Mouse (Mus musculus) adrenal gland, postnatal 14 days (tissue): ENCODE measurements around the gene Abtb2. TPM values are rescaled to one million over a fixed set of nuclear protein-coding genes. Genes with fewer than 3 reads are reported as not detected.

Experiments used
- DNase-seq: peaks from one replicate; pipeline ENCODE4 v3.0.0; 2021; ENCODE audit warnings: mixed read lengths
- total RNA-seq: library from RNA; stranded (reverse); gene quantifications from 2 replicates; pipeline ENCODE4 v1.2.3, GENCODE M21; 2021

Abtb2 gene
- total RNA-seq, 1 experiment from 2014 or later = 17.0 TPM

DNA sequence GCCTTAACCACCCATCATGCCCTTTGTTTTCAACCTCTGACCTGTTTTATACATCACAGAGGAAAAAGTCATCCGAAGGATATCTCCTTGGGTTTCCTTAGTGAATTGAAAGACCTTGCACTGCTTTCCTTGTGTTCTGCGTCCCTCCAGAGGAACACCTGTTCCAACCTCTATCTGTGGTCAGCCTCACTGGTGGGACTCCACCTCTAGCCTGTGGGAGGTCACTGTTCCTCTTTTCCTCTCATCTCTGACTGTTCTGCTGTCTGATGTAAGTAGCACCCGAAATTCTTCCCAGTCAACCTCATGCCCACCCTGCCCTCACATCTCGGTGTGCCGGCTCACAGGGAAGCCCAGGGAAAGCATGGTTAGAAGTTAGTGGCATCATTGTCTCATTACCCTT, 48.9 kb downstream of the Abtb2 start:
- no peak for DNase-seq

DNA sequence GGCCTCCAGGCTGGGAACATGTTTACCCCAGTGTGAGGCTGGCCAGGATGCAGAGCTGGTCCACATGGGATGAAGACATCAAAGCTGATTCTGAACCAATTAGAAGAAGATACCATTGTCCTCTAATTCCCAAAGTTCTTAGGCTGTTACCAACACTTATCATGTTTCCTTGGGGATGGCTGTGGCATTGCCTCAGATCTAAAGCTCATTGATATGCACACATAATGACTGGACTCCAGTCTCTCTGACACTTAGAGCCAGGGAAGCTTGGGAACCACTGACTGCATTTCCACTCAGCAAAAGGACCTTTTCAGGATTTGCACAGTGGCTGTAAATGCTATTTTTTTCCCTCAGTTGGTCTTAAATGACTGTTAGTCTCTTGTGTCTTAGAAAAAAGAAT, 52.3 kb downstream of the Abtb2 start:
- DNase-seq = no peak

DNA sequence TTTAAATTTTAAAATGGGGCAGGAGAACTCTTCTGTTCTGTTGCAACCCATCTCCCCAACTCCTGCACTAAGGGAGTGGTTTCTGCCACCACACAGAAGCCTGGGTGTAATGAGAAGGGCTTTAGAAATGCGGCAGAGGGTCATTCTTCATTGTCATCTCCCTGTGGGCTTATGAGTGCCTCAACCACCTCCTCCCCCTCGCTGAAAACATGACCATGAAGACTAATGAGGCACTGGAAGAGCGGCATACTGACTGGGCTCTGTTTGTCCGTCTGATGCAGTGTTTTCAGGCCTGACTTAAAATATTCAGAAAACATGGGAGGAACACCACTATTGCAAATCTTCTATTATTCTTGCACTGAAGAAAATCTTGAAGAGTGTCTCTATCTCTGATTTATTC, 56.8 kb downstream of the Abtb2 start:
- no peak for DNase-seq

DNA sequence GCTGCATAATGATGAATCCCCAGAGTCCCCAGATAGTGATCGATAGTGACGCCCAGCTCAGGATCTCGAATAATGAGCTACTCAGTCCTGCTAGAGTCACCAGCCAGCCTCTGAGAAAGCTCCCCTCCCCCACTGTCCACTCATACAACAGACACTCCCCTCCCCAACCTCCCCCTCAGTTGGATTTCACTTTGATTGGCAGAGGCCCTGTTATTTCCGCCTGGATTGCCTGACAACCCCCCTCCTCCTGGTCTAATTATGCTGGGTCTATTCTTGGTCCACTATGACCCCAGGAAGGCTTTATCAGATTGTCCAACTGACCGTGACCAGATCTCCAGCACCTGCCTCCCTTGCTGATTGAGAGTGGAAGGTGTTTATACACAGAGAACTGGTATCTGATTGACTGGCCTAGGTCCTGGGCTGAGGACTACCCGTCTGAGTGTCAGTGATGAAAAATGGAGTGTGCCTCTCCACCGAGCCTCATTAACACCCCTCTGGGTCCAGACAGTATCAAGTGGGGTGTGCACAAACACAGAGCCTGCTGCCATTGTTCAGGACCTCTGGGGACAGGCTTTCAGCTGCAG, 59.3 kb downstream of the Abtb2 start:
- no peak for DNase-seq

DNA sequence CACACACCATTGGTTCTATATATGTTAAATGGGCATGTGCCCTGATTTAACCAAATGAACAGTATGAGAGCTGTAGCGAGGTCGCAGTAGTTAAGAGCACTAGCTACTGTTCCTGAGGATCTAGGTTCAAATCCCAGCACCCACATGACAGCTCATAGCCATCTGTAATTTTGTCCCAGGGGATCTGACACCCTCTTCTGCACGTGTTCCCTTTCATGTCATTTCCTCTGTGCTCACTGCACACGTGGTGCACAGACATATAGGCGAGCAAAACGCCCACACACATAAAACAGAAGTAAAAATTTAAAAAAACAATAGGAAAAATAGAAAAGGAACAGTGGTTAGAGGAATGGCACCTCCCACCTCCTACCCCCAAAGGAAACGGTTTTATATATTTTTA, 61.0 kb downstream of the Abtb2 start:
- no peak for DNase-seq

DNA sequence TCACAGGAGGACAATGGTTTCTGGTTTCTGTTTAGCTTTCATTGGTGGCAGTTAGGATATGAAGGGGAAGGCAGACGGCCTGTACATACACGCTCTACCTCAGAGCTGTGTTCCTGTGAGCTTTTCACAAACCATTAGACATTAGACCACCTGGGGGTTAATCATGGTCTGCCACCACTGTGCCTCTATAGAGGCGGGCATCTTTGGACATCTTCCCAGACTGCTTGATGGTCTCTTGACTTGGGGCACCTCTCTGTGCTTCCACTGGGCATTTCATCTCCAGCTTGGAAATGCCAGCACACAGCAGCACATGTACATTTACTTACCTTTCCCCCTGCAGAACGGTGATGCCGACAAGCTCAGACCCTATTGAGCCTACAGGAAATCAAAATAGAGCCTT, 63.8 kb downstream of the Abtb2 start:
- no peak for DNase-seq

DNA sequence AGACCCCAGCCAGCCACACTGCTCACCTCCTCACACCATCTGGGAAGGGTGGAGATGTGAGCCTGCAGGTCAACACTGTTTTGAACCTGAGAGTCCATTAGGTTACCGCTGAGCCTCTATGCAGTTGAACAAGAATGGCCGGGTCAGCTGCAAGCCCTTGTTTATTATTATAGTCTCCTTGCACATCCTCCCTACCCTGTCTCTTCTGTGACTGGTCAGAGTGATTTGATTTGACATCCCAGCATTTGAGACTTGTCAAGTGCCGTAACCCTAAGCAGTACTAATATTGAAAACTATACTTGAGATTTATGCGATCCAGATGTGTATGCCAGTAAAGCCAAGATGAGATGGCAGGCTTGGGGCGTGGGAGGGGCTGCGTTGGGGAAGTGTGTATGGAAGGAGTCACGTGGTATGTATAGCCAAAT, 65.2 kb downstream of the Abtb2 start:
- DNase-seq = no peak

DNA sequence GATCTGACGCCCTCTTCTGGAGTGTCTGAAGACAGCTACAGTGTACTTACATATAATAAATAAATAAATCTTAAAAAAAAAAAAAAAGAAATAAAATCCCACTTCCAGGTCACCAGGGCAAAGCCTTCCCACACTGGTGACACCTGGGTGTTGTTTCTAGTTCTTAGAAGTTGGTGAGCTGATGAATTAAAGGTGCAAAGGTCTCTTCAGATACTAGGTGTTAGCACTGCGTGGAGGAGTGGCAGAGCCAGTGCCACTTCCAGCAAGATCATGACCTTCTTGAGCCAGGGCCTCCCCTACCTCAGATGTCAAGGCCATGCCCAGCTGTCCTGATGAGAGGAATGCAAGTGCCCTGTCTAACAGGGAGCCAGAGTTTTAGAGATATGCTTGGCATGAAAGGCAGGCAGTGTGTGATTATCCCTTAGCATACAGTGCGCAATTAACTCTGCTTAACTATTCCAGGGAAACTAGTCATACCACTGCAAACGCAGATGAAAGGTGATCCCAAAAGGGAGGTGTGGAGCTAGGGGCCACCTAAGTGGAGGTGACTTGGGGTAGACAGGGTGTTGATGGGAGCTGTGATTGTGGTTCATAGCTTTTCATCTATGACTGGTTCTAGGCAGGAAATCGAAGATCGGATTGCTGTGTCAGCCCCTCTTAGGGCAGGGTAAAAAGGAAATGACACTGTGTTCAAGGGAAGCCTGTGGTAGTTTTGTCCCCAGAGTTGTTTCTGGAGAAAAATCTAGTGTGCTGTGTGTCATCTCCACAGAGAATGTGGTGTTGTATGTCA, 66.2 kb downstream of the Abtb2 start:
- no peak for DNase-seq

DNA sequence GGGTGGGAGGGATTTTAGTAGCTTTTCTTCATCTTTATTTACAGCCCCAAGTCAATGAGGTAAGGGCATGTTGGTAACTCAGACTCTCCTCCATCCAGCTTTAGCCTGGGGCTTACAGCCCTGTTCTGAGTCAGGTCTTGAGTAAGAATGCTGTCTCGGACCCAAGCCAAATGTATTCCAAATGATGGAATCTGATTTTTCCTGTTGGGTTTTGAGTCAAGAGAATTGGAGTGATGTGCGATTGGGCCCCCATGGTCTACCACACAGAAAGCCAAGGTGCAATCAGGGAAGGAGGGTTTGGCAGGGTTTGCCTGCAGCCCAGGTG, 66.8 kb downstream of the Abtb2 start:
- no peak for DNase-seq

DNA sequence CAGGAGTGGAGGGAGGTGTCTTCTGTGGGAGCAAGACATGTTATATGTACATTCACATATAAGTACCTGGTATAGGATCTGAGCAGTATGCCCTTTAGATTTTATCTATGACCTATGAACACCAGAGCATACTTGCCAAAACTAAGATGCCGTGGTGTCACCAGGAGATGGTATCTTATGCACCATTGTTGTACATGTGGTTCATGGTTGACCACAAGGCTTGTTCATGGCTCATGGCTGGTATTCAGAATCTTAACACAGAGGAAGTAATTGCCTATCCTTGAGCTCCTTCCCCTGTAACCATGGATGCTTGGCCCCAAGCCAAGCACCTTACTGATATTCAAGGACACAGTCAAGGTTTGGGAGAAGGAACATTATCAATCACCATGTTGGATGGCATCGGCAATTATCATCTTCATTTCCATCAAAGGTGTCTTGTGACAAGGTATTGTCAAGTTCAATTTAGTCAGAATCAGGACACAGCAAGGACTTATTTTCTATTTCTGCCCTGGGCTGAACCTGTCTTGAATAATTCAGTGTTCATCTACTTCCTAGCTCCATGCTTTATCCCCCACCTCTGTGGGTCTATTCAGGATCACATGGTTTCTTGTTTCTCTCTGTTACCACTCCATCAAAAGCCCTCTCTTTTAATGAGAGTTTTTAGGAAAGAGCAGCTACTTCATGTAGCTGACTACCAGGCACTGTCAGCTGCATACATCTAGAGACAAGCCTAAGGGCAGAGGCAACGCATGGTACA, 69.8 kb downstream of the Abtb2 start:
- no peak for DNase-seq

DNA sequence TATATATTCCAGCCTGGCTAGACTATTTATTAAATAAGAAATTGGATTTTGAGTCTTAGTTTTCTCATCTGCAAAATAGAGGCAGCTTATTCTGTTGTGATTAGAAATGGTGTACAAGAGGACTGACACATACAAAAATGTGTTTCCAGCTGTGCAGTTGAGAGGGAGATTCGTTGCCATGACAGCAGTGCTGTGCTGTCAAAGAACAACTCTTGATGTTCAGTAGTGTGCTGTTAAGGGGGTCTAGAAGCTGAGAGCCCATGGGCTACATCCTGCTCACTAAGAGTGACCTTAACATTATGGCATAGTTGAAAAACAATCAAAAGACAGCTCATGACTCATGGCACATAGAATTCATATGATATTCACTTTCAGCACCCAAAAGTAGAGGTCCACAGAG, 71.3 kb downstream of the Abtb2 start:
- no peak for DNase-seq

DNA sequence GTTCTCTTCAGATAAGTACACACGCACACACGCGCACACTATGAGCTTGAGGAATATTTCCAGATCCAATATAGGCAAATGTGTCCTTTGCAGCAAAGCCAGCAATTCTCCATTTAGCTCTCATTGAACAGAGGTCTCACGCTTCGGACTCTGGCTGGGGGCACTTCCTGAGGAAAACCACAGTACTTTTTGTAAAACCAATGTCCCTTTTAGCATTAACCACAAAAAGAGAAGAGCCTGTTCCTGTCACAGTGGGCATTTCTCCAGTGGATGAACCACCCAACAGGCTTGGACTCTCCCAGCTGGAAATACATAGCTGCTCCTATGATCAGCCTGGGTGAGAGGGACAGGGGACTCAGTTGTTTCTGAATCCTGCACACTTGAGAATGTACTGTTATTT, 71.8 kb downstream of the Abtb2 start:
- DNase-seq = no peak

DNA sequence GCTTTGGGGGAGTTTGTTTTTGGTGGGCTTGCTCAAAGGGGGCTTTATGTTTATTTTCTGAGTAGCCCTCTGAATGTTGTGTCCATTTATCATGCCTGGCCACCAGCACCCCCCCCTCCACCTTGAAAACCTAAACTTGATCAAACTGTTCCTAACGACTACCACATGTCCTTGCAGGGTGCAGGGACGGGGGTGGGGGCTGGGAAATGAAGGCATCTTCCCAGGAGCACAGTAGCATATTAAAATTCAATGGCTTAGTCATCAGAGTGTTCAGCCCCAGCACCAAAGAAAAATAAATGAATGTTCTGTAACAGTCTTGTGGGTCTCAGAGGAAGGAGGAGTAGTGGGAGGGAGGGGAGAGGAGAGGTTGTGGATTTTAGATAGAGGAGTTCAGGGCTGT, 73.6 kb downstream of the Abtb2 start:
- DNase-seq = no peak

DNA sequence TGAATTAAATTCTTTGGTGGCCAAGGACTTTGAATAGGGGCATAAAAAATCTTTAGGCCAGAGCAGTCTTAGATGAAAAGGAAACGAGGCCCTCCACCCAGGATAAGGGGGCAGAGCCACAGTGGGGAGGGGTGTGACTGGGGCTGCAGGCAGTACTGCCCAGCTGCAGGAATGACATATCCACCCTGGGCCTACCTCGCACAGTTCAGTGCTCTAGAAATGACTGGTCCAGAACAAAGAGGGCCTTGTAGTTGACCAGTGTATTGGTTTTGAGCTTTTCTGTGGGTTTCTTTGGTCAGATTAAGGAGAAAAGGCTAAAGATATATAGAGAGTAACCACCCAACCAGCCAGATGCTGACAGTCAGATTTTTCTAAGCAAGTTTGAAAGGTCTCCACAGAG, 74.8 kb downstream of the Abtb2 start:
- no peak for DNase-seq

DNA sequence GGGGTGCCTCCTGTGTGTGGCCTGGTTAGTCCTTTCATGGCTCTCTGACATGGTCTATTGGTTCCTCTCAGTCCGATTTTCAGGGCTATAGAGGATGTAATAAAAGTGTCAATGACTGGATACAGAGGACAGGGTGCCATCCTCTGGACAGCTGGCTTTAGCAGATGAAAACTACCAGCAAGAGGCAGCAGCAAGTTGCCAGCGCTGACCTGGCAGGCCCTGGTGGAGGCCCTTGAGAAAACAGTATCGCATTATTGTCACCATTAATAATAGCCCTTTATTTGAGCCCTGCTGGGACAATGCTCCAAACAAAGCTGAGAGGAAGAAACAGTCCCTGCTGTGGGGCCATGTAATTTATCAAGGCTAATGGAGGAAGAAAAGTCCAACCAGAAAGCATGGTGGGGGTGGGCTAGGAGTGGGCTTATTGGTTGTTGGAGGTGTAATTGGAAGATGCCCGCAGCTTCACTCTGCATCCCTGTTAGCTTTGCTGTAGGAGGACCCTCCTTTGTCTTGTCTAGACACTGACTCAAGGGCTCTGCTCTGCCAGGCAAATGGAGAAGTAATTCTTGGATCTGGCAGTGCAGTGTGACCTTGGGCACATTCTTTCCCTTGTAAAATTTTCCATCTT, 77.6 kb downstream of the Abtb2 start:
- peak; percentile 44 for DNase-seq

DNA sequence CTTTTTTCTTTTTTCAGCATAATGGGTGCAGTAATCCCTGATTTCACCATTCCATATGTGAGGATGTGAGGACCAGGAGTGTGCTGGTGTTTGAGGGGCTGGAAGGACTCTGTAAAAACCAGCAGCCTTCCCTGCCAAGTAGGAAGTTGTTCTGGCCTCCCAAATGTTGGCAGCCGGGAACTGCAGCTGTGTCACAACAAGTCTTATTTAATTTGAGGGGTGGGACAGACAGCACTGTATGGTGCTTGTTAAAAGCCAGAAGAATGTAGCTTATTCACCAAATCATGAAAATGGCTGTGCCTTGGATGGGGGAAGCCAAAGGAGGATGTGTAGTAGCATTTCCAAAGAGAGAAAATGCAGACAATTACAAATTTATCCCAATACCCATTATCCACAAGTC, 78.3 kb downstream of the Abtb2 start:
- DNase-seq = no peak

DNA sequence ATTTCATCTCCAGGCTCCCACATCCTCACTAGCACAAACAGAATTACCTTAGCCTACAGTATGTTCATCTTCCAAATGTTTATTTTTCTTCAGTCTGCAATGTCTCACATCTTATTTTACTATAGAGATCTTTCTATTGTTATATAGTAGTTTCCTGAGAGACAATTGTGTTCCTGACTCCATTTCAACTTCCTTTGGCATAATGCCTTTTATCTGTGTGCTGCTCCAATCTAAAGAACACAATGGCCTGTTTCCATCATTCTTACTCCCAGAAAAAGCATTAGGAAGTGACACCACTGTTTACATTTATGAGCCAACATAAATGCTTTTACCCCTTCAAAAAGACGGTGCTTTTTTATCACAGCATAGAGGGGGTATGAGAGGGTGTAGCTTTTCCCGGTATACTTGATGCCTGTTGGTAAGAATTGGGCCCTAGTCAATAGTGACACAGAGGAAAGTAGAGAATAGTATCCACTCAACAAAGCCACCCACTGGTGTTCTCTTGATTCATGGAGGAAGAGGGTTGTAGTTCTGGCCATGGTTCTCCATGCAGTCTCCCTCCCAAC, 84.3 kb downstream of the Abtb2 start:
- DNase-seq = no peak

DNA sequence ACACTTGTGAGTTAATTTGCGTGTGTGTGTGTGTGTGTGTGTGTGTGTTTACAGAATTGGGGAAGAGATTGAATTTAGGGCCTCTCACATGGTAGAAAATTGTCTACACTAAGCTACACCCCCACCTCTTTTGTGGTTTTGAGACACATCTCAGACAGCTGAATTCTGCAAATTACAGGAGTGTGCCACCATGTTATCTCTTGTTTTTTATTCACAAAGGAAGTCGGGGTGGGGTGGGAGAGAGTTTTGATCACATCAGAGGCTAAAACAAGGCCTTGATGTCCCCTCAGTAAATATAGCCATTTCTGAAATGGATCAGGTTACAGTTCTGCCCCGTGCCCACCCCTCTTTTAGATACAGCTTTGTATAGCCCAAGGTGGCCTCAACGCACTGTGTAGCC, 86.0 kb downstream of the Abtb2 start:
- DNase-seq = no peak

DNA sequence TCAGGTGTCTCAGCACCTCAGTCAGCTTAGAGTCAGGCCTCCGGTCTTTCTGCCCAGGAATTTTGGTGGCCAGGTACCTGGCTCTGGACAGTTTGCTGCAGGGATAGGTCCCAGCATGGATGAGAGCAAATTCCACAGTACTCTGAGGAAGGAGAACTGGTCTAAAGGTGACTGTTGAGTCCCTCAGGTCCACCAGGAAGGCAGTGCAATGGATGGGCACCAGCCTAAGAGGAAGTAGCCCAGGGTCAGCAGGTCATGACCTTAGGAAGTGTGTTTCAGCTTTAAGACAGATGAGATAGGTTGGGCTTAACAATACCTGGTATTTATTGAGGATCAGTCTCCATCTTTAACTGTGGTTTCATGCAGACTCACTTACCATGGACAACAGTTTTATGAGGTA, 88.9 kb downstream of the Abtb2 start:
- DNase-seq = no peak

DNA sequence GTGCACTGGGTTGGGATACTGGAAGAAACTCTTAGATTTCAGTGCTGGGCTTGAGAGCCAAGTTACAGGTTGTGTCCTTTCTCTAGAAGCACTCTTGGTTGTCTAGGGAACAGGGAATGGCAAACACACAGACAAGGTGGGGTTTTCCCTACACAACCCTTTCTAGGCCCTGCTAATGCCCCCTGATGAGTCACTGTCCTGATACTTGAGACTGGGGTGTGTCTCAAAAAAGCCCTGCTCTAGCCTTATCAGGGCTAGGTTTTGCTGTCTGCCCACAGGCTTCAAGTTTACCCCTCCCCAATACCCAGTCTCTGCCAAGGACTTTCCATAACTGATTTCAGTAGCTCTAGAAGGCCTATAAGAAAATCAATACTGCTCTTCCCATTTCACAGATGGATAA, 89.9 kb downstream of the Abtb2 start:
- DNase-seq = no peak

DNA sequence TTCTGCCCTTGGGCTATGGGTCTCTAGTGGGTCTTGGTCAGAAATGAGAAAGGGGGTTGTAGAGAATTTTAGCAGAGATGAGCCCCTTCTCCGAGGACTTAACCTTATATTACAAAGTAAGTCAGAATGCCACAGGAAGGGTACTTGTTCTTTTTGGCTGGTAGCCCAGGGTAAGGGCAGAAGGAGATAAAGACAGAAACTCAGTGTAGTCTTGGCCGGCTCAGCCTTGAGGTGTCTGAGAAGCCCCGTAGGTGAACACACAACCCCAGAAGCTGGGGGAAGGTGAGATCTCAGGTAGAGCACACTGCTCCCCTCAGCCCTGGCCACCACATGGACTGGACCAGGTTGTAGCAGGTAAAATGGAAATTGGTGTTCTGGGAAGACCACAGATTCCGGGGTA, 93.1 kb downstream of the Abtb2 start:
- DNase-seq = no peak

DNA sequence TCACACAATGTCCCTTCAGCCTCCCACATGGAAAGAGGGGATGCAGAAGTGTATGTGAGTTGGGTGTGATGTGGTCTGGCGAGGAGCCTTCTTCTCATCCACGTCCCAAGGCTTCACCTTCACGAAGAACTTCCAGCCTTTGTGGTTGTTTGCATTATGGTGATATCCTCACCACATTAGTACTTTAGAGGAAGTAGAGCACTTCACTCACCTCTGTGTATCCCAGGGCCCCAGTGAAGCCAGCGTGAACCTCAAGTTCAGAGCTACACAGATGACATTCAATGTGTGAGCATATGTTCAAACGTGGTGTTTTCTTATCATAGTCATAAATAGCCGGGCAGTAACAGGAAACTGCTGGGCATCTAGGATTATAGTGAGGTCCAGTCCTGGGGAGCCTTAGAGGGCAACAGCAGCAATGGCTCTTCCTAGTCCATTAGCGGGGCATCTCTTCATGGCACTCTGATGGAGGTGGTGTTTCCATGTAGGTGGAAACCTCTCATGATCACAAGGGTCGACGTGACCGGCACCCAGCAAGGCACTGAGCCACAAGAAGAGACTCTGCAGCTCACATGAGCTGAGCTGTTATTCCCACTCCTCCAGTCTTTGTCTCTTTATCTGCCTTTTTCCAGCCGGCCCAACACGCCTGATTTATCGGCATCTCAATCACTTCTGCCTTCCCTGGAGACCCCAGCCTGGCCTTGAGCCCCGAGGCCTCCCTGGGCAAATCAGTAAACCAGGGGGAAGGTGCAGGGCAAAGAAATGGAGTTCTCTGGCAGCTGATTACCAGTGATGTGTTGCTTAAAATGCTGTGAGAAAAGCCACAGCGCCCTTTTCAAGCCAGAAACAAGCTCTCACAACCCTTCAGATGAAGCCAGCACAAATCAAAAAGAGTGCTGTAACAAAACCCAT, 93.8 kb downstream of the Abtb2 start:
- DNase-seq = no peak
